Mouse (Mus musculus): ENCODE data around the gene Fstl1.

DNA sequence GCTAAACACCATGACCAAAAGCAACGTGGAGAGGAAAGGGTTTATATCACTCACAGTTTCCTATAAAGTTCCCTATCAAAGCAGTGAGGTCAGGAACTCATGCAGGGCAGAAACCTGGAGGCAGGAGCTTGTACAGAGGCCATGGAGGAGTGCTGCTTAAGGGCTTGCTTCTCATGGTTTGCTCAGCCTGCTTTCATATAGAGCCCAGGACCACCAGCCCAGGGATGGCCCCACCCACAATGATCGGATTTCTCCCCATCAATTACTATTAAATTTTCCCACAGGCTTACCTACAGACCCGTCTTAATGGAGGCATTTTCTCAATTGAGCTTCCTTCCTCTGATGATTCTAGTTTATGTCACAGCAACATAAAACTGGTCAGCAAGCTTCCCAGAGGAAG lies 60.9 kb downstream of the Fstl1 start:
- no peak for TF ChIP-seq CTCF (IDR thresholded peaks at IDR 0.05; ENCODE audit: low read depth)
- TF ChIP-seq EP300 (IDR thresholded peaks at IDR 0.05; ENCODE audit: low read depth): no peak
